Mouse (Mus musculus) liver, postnatal 0 days (tissue): ENCODE measurements around the gene Dcx.

ENCODE experiments used
- CTCF ChIP-seq: sonication (generic); IDR thresholded peaks from 2 replicates; pipeline ENCODE4 v1.5.1; 2016; ENCODE audit warnings: antibody characterized with exemption, low read depth
- EP300 ChIP-seq: IDR thresholded peaks from 2 replicates; pipeline ENCODE4 v1.6.1; 2016; ENCODE audit warnings: antibody characterized with exemption, low read depth, mild to moderate bottlenecking

DNA sequence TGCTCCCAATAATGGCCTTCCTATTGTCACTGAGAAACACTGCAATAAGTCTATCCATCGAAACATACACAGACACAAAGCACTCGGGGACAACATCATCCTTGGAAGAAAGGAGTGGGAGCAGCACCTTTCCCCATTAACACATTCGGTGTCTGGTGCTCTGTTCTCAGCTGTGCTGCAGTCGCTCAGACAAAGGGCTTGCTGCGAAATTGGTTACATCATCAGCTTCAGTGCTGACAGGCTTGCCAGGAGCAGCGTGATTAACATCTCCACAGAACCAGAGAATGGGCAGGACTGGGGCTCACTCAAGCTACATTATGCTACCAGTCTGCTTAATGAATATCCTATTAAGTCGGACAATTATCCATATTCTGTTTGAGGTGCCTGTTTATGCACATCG, 30.8 kb downstream of the Dcx start:
- no peak for TF ChIP-seq EP300
- TF ChIP-seq CTCF = no peak
